Mouse (Mus musculus): Measurements from ENCODE around the gene Zfp652. TPM values are rescaled to one million over a fixed set of nuclear protein-coding genes. Genes with fewer than 3 reads are reported as not detected.

The Zfp652 gene
- polyA plus RNA-seq, 1 experiment from 2014 or later: 32.1 TPM

DNA sequence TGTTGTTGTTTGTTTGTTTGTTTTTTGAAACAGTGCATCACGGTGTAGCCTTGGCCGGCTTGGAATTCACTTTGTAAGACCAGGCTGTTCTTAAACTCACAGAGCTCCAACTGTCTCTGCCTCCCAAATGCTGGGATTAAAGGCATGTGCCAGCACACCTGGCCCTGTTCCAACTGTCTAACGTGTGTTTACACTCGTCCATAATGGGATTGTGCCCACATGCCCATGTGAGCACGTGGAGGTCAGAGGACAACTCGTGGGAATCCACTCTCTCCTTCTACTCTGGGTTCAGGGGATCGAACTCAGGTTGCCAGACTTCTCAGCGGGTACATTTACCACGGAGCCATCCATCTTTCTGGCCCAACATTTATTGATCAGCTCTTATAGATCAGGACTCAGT, 102.9 kb downstream of the Zfp652 start:
- Histone ChIP-seq H3K9me3 (no peaks in the 10 kb centered on the region), H3K9ac (replicated peaks) (no peak overlapping the region)
- WGBS: 76% methylated on average over 9 of the region's 9 CpGs

DNA sequence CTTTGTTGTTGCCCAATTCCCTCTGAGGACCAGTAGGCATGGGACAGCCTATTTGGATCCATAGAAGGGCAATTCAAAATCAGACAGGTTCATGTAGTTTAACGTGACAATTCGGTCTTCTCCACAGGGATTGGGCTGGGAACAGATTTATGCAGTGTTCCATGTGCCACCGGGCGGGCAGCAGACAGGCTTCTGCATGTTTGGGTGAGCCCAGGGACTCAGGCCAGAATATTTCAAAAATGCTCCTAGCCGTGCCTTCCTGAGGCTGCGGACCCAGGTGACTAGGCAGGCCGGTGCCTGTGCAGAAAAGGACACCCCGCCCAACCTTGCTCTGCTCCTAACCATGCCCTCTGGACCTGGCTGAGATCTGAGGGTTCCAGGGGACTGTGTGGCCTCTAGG, 106.7 kb downstream of the Zfp652 start:
- H3K9ac ChIP-seq (replicated peaks): no peak overlapping the region
- no peaks in the 10 kb centered on the region for H3K36me3 ChIP-seq
- no peak for ATAC-seq
- no peaks in the 10 kb centered on the region for H3K9me3 ChIP-seq
- no peak overlapping the region for H3K4me2 ChIP-seq (replicated peaks)
- no peak overlapping the region for H3K27ac ChIP-seq
- no peak overlapping the region for H3K4me3 ChIP-seq (replicated peaks)
- peaks cover 4% of the 10 kb centered on the region; the same call in 1 of the 2 replicates for H3K4me1 ChIP-seq (replicated peaks)
- 91% methylated on average over 8 of the region's 8 CpGs for WGBS
- peaks cover 23% of the 10 kb centered on the region for H3K27me3 ChIP-seq

More for the DNA sequence above, 102.9 kb downstream of the Zfp652 start:
- H3K4me1 ChIP-seq (replicated peaks): no peaks in the 10 kb centered on the region
- ATAC-seq: no peak
- H3K27ac ChIP-seq: no peak overlapping the region
- H3K27me3 ChIP-seq: no peaks in the 10 kb centered on the region
- no peaks in the 10 kb centered on the region for H3K36me3 ChIP-seq
- H3K4me2 ChIP-seq (replicated peaks): no peak overlapping the region
- no peak overlapping the region for H3K4me3 ChIP-seq (replicated peaks)

DNA sequence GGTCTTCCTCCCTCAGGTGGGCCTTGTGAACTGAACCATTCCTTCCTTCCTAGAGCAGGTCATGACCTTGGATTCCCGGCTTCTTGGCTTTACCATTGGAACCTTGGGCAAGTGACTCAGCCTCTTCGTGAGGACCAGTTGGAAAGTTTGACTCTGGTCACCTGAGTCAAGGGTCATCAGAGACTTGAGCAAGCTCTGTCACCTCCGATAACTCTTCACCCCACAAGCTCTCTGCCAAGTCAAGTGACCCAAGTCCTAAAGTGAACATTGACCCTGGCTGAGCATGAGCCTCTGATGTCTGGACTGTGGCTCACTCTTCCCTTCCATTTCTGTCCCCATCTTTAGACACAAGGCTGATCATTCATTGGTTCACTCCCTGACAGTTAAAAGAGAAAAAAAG, 109.0 kb downstream of the Zfp652 start:
- Histone ChIP-seq H3K9ac (replicated peaks) (no peak overlapping the region), H3K9me3 (no peaks in the 10 kb centered on the region), H3K36me3 (no peaks in the 10 kb centered on the region), H3K27me3 (peaks cover 42% of the 10 kb centered on the region), H3K27ac (no peak overlapping the region), H3K4me3 (replicated peaks) (no peak overlapping the region), H3K4me1 (replicated peaks) (peaks cover 10% of the 10 kb centered on the region), H3K4me2 (replicated peaks) (no peak overlapping the region)
- no peak for ATAC-seq
- WGBS: 79% methylated on average over 3 of the region's 3 CpGs

DNA sequence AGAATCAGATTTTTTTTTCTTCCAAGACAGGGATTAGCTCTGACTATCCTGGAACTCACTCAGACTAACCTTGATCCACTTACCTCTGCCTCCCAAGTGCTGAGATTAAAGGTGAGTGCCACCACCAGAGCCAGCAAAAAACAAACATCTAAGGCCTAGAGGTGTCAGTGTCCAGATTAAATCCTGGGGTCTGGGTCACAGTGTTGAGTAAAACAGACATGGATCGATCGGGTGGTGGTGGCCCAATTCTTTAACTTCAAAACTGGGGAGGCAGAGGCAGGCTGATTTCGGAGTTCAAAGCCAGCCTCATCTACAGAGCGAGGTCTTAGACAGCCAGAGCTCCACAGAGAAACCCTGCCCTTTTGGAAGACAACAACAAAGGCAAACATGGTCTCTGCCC, 110.0 kb downstream of the Zfp652 start:
- H3K27me3 ChIP-seq: peaks cover 51% of the 10 kb centered on the region
- no peaks in the 10 kb centered on the region for H3K36me3 ChIP-seq
- no peaks in the 10 kb centered on the region for H3K9me3 ChIP-seq
- 97% methylated on average over 4 of the region's 4 CpGs for WGBS
- no peak overlapping the region for H3K27ac ChIP-seq
- H3K4me2 ChIP-seq (replicated peaks): no peak overlapping the region
- no peak overlapping the region for H3K9ac ChIP-seq (replicated peaks)
- H3K4me1 ChIP-seq (replicated peaks): peaks cover 10% of the 10 kb centered on the region
- no peak overlapping the region for H3K4me3 ChIP-seq (replicated peaks)
- no peak for ATAC-seq

DNA sequence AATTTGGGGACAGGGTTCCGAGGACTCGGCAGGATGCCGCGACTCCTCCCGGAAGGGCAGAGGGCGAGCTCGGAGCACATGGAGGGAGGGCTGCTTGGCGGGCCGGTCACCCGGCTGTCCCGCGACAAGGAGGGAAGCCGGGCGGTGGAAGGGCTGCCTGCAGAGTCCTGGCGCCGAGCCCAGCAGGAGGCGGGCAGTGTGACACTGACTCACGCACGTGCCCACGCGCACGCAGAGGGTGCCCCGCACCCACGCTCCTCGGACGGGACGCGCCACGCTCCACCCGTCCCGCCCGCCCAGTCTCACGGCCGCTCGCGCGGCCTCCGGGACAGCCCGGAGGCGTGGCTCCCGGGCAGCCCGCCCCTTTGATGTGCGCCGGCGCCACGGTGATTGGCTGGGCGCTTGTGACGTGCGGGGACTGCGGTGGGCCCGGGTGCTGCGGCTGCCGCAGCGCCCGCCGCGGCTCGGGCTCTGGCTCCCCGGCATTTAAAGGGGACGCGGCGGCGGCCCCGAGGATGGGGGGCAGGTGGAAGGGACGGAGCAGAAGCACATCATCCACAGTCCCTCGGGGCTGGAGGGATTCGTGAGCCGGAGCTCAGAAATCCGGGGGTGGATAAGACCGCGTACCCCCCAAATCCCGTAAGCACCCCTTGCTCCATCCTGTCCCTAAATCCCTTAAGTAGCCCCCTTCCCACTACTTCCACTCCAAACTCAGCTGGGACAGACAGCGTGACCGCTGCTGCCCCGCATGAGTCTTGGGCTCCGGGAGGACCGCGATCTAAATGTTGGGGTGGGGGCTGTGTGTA, 111.8 kb downstream of the Zfp652 start, which contains the start of gene Phospho1:
Gene Phospho1 (plus strand): TSS at position 429 of the 806 bp plus-strand sequence.
- Histone ChIP-seq H3K27me3 (peaks cover 67% of the 10 kb centered on the region), H3K9ac (replicated peaks) (peak within 1 kb of the TSS; percentile 78), H3K9me3 (no peaks in the 10 kb centered on the region), H3K36me3 (no peaks in the 10 kb centered on the region), H3K27ac (no peak within 1 kb of the TSS), H3K4me1 (replicated peaks) (peaks cover 10% of the 10 kb centered on the region), H3K4me3 (replicated peaks) (peak within 1 kb of the TSS; percentile 54), H3K4me2 (replicated peaks) (peak within 1 kb of the TSS; percentile 98)
- WGBS: under 1% methylated on average over 58 of the region's 78 CpGs
- ATAC-seq: peak; percentile 98

DNA sequence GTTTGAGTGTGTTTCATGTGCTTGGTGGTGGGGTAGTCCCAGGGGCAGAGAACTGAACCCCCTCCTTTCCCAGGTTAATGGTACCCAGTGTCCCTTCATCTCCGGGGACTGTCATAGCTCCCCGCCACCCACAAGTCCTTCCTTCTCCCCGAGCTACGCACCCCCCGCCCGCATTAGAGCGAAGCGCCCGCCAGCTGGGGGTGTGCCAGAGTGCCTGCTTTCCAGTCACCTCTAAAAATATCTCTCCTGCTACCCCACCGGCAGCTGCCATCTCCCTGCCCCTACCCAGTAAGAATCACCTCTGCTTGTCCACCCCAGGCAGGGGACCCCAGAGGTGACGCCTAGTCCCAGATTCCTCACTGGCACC, 112.4 kb downstream of the Zfp652 start:
- Histone ChIP-seq H3K4me1 (replicated peaks) (peaks cover 10% of the 10 kb centered on the region), H3K9ac (replicated peaks) (peak overlapping the region; percentile 78), H3K36me3 (no peaks in the 10 kb centered on the region), H3K27me3 (peaks cover 73% of the 10 kb centered on the region), H3K9me3 (no peaks in the 10 kb centered on the region), H3K4me2 (replicated peaks) (peak overlapping the region; percentile 98), H3K27ac (no peak overlapping the region), H3K4me3 (replicated peaks) (peak overlapping the region; percentile 54)
- WGBS: 2% methylated on average over 11 of the region's 11 CpGs
- peak; percentile 12; the same call in 1 of the 2 replicates for ATAC-seq

DNA sequence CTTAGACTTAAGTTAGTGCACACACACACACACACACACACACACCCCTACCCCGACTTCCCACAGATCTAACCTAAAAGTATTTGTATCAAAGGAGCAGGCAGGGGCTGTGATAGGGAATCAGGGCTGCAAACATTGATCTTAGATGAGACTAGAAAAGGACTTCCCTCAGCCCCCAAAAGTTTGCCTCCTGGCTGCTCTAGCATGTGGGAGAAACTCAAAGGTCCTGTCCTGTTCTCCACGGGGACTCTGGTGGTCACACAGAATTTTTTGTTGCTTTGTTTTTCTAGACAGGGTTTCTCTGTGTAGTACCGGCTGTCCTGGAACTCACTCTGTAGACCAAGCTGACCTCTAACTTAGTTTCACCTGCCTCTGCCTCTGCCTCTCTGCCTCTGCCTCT, 113.2 kb downstream of the Zfp652 start:
- H3K27ac ChIP-seq: no peak overlapping the region
- 50% methylated on average over 3 of the region's 3 CpGs for WGBS
- H3K36me3 ChIP-seq: no peaks in the 10 kb centered on the region
- H3K4me2 ChIP-seq (replicated peaks): no peak overlapping the region
- no peak for ATAC-seq
- H3K27me3 ChIP-seq: peaks cover 81% of the 10 kb centered on the region
- H3K4me1 ChIP-seq (replicated peaks): peaks cover 17% of the 10 kb centered on the region
- no peak overlapping the region for H3K9ac ChIP-seq (replicated peaks)
- H3K9me3 ChIP-seq: no peaks in the 10 kb centered on the region
- no peak overlapping the region for H3K4me3 ChIP-seq (replicated peaks)

DNA sequence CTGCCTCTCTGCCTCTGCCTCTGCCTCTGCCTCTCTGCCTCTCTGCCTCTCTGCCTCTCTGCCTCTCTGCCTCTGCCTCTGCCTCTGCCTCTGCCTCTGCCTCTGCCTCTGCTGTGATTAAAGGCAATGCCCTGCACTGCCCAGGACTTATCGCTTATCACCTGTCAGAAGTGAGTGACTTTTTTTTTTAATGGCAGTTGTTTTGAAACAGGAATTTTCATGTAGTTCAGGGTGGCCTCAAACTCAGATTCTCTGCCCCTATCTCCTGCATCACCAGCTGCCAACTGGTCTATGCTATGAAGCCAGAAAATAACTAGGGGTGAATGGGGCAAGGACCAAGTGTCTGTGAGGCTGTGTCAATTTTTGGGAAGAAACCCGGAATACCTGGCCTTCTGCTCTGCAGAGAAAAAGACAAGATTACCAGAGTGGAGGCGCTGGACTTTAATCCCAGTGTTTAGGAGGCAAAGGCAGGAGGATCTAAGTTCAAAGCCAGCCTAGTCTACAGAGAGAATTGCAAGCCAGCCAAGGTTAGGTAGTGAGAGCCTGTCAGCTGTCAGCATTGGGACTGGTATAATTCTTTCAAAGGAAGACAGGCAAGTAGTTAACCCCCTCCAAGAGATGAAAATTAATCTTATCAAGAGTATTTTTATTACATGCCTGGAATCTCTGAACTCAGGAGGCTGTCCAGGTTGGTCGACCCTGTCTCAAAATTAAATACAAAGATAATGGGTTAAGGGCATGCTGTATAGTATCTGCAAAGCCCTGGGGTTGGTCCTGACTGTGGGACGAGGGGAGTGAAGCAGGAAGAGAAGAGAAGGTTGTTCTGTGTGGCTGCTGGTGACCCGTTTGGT, 114.1 kb downstream of the Zfp652 start:
- peaks cover 90% of the 10 kb centered on the region for H3K27me3 ChIP-seq
- ATAC-seq: no peak
- 53% methylated on average over 6 of the region's 6 CpGs for WGBS
- no peak overlapping the region for H3K27ac ChIP-seq
- H3K4me2 ChIP-seq (replicated peaks): no peak overlapping the region
- no peak overlapping the region for H3K4me3 ChIP-seq (replicated peaks)
- H3K36me3 ChIP-seq: no peaks in the 10 kb centered on the region
- no peaks in the 10 kb centered on the region for H3K9me3 ChIP-seq
- no peak overlapping the region for H3K9ac ChIP-seq (replicated peaks)
- peaks cover 25% of the 10 kb centered on the region for H3K4me1 ChIP-seq (replicated peaks)

DNA sequence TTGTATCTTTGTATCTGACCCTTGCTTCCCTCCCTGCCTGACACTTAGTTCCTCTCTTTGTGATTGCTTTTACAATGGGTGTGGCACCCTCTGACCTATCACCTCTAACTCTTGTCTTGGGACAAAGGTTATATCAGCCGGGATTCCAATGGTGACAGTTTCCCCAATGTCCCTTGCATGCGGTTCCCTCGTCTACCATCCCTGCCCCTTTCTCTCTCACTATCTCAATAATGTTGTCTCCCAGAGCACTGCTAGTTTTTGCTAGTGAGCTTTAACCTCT, 114.6 kb downstream of the Zfp652 start:
- H3K27ac ChIP-seq: no peak overlapping the region
- 32% methylated on average over 3 of the region's 3 CpGs for WGBS

DNA sequence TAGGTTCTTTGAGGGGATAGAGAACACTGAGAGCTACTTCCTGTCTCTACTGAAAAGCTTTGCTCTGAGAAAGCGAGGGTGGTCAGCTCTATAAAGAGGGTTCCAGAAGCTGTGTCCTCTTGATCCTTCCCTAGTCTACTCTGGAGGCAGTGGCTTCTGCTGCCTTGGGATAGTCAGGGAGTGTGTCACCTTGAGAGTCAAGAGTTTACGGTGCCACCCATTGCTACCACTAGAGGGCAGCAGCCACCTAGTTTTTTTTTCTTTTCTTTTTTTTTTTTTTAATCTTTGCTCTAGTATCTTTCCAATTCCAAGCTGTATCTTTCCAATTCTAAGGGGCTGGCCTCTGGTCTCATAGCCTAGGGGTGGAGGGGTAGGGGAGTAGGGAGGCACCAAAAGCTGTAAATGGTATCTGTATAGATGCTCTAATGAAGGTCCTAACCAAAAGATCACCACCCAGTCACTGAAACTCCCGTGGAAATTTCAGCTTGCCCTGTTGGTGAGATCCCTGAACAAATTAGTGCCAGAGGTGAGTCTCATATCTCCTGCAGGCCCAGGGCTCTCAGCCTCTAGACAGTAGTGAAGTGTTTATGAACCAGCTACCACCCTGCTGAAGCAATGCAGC, 115.1 kb downstream of the Zfp652 start:
- H3K36me3 ChIP-seq: no peaks in the 10 kb centered on the region
- H3K27me3 ChIP-seq: peaks cover 91% of the 10 kb centered on the region
- H3K4me1 ChIP-seq (replicated peaks): peaks cover 25% of the 10 kb centered on the region
- WGBS: 20% methylated on average over 3 of the region's 3 CpGs
- H3K4me3 ChIP-seq (replicated peaks): no peak overlapping the region
- ATAC-seq: no peak
- no peak overlapping the region for H3K9ac ChIP-seq (replicated peaks)
- H3K4me2 ChIP-seq (replicated peaks): no peak overlapping the region
- H3K9me3 ChIP-seq: no peaks in the 10 kb centered on the region
- H3K27ac ChIP-seq: no peak overlapping the region

More for the DNA sequence above, 114.6 kb downstream of the Zfp652 start:
- H3K9ac ChIP-seq (replicated peaks): no peak overlapping the region
- no peaks in the 10 kb centered on the region for H3K36me3 ChIP-seq
- H3K4me3 ChIP-seq (replicated peaks): no peak overlapping the region
- no peak for ATAC-seq
- peaks cover 25% of the 10 kb centered on the region for H3K4me1 ChIP-seq (replicated peaks)
- H3K4me2 ChIP-seq (replicated peaks): no peak overlapping the region
- H3K27me3 ChIP-seq: peaks cover 91% of the 10 kb centered on the region
- no peaks in the 10 kb centered on the region for H3K9me3 ChIP-seq

DNA sequence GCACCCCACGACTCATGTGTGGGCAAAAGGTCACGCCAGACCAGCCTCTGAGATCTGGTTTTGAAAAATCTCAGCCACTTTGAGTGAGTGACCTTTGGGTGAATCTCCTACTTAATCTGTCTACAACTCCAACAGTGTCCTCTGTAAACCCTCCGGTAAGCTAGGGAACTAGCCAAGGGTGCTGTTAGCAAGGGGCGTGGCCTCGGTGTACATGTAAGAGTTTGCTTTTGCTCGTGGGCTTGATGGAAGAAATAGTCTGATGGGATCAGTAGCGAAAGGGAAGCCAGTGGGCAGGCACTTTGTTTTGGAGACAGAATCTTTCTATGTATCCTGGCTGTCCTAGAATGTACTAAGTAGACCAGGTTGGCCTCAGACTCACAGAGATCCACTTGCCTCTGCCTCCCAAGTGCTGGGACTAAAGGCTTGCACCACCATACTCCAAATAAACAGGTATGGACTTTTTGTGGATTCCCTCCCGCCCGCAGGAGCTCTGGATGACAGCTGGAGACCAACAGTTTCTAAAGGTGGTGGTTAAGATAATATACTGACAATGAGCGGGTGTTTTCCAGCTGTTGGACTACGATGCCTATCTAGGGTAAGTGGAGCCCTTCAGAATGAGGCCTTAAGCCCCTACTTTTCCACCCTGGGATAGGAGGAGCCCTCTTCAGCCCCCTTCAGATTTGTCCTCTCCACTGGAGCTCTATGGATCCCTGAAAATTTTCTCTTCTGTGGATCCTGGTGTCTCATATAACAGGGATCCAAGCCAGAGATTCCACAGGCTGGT, 115.9 kb downstream of the Zfp652 start:
- Histone ChIP-seq H3K9ac (replicated peaks) (no peak overlapping the region), H3K9me3 (no peaks in the 10 kb centered on the region), H3K36me3 (no peaks in the 10 kb centered on the region), H3K27me3 (peaks cover 91% of the 10 kb centered on the region), H3K4me3 (replicated peaks) (no peak overlapping the region), H3K4me1 (replicated peaks) (peaks cover 29% of the 10 kb centered on the region), H3K27ac (no peak overlapping the region), H3K4me2 (replicated peaks) (no peak overlapping the region)
- WGBS: 76% methylated on average over 11 of the region's 11 CpGs
- ATAC-seq: no peak
